Mouse (Mus musculus) fibroblast of lung, adult 2 months (primary cell): ENCODE measurements around the gene Gbp3.
"Not testable (repeated sequence)": the region's sequence is repeated elsewhere in the genome, so short reads cannot be mapped to it uniquely, and the experiment has no call there.

Experiments
- DNase-seq: peaks from one replicate; pipeline ENCODE4 v3.0.0-alpha.2; 2011; ENCODE audit warnings: low read depth

The Gbp3 gene

DNA sequence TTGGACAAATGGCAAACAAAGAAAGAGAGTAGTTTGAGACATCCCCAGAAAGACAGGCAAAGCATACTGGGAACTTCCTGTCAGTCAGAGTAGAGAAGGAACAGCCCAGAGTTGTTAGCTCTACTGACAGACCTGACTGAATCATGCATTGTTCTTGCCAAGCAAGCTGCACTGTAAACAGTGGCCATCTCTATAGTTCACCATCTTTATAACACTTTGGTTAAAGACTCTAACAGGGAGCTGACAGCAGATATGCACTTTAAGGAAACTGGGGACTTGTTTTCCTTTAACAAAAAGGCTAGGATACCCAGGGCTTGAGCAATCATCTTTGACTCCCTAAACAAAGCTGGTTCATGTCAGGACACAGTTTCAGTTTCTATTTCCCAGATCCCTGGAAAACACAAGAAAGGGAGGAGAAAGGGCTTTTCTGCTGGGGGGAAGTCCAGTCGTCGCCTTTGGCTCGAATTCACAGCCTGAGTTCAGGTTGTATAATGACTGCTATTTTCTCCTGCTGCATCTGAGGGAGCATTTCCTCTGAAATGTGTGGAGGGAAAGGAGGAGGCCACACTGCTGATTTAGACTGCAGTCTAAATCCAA is at the start of gene Gbp3:
Gbp3 (plus strand) TSS at position 395 of the 597 bp plus-strand sequence.
- DNase-seq = peak; percentile 28

DNA sequence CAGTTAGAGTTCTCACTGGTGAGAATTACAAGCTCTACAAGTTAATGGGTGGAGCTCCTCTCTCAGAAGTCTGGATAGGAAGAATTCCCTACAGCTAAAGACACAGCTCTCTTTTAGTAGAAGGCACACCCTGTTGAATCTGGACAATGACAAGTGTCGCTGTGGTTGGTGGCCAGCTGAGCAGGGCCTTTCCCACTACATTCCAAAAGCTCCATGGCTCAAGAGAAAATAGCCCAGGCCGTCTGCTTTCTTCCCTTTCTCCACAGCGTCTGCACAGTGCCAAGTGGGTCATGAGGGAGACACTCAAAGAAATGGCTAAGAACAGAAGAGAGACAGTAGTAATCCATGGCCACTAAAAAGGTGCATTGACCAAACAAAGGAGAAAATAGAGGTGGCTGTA is 31.7 kb upstream of the Gbp3 start:
- DNase-seq = no peak

DNA sequence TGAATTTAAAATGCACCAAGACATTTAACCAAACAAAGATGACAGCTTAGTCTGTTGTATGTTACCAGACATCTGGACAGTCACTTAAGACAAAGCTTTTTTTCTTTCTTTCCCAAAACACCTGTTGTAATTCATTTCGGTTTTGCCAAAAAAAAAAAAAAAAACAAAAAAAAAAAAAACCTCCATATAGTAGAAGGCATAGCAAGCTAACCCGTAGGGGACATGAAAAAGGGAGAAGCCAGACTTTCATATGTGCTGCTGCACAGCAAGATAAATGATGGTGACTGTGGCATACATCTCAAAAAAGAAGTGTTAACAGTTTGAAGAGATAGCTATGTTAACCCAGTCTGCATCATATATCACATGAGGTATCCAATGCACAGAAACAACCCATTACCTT is 30.2 kb upstream of the Gbp3 start:
- DNase-seq = no peak

GRCm38 (mm10) chr3:142530087-142530953 is 29.5 kb upstream of the Gbp3 start, which contains the start of gene Gbp7:
TSS of gene Gbp7 (plus strand) at chr3:142530342.
- DNase-seq = peak; percentile 28

DNA sequence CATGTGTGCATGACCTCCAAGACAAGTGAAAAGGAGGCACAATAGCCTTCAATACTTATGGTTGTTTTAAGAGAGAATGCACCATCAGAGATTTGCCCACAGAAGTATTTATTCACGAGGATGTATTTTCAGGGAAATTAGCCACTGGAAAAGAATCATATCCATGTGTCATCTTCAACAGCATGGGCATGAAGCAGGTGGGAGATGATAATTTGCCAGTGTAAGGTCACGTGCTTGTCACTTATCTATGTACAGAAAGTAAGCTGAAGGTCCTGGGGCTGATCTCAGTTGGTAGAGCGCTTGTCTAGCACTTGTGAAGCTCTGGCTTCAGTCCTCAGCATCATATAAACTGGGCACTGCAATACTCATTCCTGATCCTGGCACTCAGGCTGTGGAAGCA is 28.2 kb upstream of the Gbp3 start:
- no peak for DNase-seq

DNA sequence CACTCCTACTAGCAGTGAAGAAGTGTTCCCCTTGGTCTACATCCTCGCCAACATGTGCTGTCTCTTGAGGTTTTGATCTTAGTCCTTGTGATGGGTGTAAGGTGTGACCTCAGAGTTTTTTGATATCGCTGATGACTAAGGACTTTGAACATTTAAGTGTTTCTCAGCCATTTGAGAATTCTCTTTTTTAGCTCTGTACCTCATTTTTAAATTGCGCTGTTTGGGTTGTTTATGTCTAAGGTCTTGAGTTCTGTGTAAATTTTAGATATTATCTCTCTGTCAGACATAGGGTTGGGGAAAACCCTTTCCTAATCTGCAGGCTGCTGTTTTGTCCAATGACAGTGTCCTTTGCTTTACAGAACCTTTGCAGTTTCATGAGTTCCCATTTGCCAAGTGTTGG is 26.6 kb upstream of the Gbp3 start:
- DNase-seq = no peak

- DNase-seq = no peak
Measured at GRCm38 (mm10) chr3:142535667-142536066, 24.2 kb upstream of the Gbp3 start.

GRCm38 (mm10) chr3:142541391-142541790 is 18.4 kb upstream of the Gbp3 start:
- no peak for DNase-seq

DNA sequence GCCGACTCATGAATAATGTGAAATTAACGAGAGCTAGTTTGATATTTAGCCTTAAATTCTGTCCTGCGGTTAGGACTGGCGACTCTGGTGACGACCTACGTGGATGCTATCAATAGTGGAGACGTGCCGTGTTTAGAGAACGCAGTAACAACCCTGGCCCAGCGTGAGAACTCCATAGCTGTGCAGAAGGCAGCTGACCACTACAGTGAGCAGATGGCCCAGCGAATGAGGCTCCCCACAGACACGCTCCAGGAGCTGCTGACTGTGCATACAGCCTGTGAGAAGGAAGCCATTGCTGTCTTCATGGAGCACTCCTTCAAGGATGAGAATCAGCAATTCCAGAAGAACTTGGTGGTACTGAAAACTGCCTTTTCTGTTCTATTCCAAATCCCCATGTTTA is 17.1 kb upstream of the Gbp3 start:
- not testable (repeated sequence) for DNase-seq

DNA sequence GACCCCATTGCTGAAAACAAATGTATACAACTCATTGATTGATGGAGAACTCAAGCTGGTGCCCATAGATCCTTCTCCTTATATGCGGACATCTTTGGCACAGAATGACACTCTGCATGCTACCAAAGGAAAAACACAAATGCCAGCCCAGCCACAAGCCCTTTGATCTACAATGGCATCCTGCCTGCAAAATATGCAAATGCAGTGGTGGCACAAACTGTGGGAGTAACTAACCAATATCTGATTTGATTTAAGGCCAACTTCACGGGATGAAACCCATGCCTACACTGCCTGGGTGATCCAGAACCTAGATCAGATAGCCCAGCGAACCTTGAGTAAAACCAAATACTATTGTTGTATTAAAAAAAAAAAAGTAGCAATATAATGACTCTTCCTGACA is 13.1 kb upstream of the Gbp3 start:
- DNase-seq = no peak

DNA sequence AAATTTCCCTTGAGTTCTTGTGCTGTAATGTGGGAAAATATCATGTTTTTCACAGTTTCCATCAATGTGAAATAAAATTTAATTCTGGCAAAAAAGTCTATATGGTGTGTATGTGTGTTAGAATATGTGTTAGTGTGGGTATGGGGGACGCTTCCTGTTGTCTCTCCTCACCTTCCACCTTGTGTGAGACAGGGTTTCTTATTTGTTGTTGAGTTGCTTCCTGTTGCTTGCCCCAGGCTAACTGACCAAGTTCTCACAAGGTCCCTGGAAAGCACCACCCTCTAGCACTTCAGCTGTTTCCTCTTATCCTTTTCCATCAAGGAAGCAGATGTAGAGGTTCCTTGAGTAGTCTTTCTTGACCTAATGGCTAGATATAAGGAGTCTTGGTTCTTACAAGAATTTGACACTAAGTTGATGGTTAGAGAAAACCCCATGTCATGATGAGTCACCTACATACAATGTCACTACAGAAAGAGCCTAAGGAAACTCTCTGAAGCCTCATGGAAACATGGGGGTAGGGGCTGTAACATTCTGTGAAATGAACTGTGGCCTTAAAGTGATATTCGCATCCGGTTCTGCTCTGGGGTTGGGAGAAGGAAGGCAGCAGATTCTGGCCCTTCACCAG is 9.7 kb upstream of the Gbp3 start:
- no peak for DNase-seq

- DNase-seq = no peak
Measured at GRCm38 (mm10) chr3:142554601-142555000, 5.2 kb upstream of the Gbp3 start.

GRCm38 (mm10) chr3:142555623-142556022 is 4.2 kb upstream of the Gbp3 start:
- DNase-seq = no peak

GRCm38 (mm10) chr3:142560296-142560948 is 596 bp downstream of the Gbp3 start:
- DNase-seq = peak; percentile 75

DNA sequence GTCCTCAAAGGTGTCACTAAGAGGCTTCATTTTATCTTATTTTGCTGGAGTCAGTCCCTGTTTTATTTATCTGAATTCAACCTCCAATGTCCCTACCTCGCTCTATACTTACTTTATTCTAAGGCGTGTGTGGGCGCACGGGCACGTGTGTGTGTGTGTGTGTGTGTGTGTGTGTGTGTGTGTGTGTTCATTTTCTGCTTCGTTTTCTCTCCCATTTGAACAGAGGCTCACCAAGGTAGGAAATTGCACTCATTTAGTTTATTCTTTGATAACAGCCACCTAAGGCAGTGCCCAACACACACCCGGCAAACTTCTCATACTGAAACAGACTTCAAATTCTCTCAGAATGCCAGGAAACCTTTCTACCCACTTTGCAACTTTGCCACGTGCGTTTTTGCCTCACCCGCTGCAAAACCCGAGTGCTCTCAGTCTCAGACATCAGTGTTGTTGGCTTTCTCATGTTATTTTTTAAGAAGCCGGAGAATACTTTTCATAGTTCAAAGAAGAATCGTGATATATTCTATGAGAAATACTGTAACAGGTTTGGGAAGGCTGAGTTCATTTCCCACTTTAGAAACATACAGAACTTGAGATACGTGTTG is 1.3 kb downstream of the Gbp3 start:
- DNase-seq = no peak

DNA sequence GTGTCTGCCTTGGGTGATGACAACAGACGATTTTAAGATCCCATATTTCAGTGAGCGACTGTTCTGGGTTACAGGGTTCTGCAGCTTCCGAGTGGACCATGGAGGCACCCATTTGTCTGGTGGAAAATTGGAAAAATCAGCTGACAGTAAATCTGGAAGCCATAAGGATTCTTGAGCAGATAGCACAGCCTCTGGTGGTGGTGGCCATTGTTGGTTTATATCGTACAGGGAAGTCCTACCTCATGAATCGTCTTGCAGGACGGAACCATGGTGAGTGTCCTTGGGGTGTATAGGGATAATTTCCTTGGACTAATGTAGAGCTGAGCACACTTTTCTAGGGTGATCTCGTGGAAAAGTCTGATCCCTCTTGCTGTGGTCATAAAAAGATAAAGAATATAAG is 1.8 kb downstream of the Gbp3 start:
- no peak for DNase-seq

- DNase-seq = not testable (repeated sequence)
Measured at GRCm38 (mm10) chr3:142567490-142567889, 7.7 kb downstream of the Gbp3 start.

- DNase-seq = no peak
Measured at GRCm38 (mm10) chr3:142570738-142571137, 10.9 kb downstream of the Gbp3 start.

DNA sequence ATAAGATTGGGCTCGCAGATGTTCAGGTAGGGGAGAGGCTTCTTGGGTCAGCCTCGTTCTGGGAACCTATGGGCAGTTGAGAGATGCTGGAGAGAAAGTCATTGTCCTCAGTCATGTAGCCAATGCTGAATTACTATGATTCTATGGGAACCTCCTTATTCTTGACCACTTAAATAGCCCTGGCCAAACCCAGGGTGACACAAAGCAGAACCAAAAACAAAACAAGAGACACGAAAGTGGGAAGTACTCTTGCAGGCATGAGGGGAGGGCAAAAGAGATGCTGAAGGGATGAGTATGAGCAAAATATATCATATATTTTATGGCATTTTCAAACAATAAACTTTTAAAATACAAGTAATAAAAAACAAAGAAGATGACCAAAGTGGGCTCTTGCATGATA is 17.3 kb downstream of the Gbp3 start:
- no peak for DNase-seq

DNA sequence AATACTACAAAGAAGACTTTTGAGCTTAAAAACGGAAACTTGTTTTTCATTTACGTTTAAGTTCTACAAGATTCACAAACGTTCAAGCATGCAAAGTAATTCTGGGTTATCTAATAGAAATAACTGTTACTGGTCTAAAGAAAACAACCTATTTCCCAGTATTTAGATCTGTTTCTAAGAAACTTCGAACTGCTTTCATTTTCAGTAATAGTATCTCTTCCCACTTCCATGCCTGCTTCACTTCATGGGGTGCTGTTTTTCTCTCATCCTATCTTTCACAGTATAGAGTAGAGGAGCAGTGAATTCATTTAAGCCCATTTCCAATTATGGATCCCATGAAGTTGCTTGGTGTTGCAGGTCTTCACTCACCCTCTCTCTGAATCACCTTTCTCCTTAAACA is 18.5 kb downstream of the Gbp3 start:
- DNase-seq = no peak

GRCm38 (mm10) chr3:142583067-142583466 is 23.2 kb downstream of the Gbp3 start:
- no peak for DNase-seq

- no peak for DNase-seq
Measured at GRCm38 (mm10) chr3:142587386-142587785, 27.6 kb downstream of the Gbp3 start.
